Mouse (Mus musculus) liver (tissue): ENCODE results near the gene Krtcap3.
"Not testable (repeated sequence)": the region's sequence is repeated elsewhere in the genome, so short reads cannot be mapped to it uniquely, and the experiment has no call there.

Source experiments
- DNase-seq: peaks from one replicate; pipeline ENCODE4 v3.0.0-alpha.2; 2020; ENCODE audit warnings: mixed read lengths

Krtcap3 gene

DNA sequence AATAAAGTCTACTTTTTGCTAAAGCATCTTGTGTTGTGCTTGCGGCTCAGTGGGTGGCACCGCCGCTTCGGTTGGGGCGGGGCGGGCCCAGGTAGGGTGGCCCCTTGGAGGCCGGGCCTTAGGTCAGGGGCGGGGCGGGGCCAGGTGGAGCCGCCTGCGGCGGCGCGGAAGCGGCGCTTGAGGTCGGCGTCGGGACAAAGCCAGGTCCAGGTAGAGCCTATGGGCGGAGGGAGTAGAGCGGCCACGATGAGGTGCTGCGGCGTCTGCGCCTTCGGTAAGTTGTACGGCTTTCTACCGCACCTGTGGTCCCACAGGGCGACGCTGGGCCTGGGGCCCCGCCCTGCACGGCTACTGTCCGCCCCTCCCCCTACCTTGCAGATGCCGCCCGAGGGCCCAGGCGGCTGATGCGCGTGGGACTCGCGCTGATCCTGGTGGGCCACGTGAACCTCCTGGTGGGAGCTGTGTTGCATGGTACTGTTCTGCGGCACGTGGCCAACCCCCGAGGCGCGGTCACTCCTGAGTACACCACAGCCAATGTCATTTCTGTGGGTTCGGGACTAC, at the start of gene Krtcap3:
Gene Krtcap3 (plus strand): TSS at position 151 of the 561 bp plus-strand sequence.
- DNase-seq: peak; percentile 63

- DNase-seq: peak; percentile 95
These were observed 49.5 kb upstream of the Krtcap3 start, which contains the start of gene Zfp513 for GRCm38 (mm10) chr5:31201742-31202590. Zfp513 (minus strand) TSS chr5:31202303.

- no peak for DNase-seq
These were observed 48.6 kb upstream of the Krtcap3 start for GRCm38 (mm10) chr5:31202933-31203332.

DNA sequence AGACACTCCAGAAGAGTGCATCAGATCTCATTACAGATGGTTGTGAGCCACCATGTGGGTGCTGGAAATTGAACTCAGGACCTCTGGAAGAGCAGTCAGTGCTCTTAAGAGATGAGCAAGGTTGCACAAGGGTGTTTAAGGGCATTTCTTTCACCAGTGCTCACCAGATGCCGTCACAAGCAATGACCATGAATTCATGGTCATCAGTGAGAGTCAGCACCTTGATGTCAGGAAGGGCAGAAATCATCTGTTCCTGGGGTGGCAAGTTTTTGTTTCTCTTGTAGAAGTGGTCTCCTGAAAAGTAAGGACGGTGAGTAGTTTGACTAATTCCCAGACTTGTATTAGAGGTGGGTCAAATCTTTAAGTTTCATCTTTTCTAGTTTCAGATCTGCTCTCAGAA, 47.6 kb upstream of the Krtcap3 start:
- no peak for DNase-seq

GRCm38 (mm10) chr5:31204421-31204820, 47.1 kb upstream of the Krtcap3 start:
- no peak for DNase-seq

DNA sequence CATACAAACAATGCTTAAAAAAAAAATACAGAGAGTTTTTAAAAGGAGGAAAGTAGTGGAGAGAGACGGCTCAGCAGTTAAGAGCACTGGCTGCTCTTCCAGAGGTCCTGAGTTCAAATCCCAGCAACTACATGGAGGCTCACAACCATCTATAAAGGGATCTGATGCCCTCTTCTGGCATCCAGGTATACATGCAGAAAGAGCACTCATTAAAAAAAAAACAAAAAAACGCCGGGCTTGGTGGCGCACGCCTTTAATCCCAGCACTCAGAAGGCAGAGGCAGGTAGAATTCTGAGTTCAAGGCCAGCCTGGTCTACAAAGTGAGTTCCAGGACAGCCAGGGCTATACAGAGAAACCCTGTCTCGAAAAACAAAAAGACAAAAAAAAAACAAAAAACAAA, 34.9 kb upstream of the Krtcap3 start:
- not testable (repeated sequence) for DNase-seq

DNA sequence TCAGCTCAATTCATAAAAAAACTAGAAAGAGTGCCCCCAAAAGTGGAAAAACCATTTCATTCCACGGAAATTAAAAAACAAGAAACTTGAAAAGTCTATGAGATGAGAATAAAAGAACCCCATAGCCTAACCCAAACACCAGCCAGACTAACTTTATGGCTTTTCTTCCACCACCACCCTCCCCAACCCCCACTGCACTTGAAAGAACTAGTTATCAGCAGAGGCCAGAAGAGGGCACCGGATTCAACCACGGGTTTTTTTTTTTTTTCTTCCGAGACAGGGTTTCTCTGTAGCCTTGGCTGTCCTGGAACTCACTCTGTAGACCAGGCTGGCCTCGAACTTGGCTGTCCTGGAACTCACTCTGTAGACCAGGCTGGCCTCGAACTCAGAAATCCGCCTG, 33.2 kb upstream of the Krtcap3 start:
- peak; percentile 84 for DNase-seq

DNA sequence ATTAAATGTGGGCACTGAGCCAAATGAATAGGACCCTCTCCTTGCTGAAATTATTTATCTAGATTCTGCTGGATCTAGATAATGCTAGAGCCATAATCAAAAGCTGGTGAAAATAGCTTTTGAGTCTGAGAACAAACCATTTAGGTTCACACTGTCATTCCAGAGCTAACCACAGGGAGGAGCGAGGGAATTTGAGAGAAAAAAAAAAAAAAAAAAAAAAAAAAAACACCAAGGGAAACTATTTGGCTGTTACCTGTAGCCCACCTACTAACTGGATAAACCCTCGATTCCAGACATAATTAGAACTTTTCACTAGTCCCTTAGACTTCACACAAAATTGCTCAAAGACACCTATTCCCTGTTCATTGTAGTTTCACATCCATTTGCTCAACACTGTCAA, 32.4 kb upstream of the Krtcap3 start:
- DNase-seq: no peak

DNA sequence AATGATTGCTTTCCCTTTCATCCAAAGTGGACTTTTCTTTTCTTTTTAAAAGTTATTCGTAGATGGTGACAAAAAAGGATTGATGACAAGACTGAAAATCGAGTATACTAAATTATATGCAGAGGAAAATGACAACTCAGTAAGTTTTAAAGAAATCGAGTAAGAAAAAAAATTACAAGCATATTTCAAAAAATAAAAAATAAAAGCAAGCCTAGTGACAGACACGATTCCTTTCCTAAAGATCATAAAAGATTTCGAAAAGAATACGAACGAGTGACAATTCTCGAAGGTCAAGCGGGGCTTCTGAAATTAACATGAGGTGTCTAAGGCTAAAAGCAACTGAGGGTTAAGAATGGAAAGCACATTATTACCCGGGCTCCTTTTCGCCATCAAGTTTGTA, 32.0 kb upstream of the Krtcap3 start:
- DNase-seq: no peak

- DNase-seq: peak; percentile 67
These were observed 31.5 kb upstream of the Krtcap3 start for GRCm38 (mm10) chr5:31219911-31220447.

DNA sequence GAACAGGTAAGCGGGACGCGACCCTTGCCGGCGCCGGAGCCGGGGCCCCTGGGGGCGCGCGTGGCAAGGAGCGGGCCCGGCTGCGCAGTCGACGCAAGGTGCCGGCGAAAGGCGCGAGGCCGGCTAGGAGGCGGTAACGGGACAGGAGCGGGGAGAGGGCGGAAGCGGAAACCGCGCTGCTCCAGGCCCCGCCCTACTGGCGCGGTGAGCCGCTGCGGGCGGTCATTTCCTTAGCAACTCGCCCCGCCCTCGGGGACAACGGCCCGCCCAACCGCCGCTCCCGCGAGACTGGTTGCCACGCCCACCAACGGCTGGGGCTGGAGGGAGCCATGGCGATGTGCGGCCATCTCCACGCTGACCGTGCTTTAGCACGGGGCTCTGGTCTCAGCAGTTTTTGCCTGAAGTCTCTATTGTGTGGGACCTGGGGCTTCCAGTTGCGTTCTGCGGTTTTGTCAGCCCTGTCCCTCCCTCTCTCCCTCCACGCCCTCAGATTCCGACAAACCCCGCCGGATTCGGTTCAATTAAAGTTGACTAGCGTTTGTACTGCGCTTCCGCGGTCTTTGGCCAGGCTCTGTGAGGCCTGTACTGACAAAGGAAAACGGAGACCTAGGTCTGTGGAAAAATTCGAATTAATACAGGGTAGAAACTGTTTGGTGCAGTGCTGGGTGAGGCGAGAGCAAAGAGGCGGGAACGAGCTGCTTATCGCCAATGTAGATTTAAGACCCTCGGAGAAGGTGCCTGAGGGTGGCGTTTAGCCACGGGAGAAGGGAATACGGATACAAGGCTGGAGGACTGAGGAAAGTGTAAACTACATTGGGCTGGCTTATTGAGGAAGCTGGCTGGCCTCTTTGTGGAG, 30.8 kb upstream of the Krtcap3 start, which contains the start of gene Ppm1g:
Gene Ppm1g (minus strand): TSS at position 240 of the 856 bp plus-strand sequence.
- DNase-seq: peak; percentile 99

- DNase-seq: peak; percentile 79
These were observed 30.1 kb upstream of the Krtcap3 start for GRCm38 (mm10) chr5:31221304-31221945.

- DNase-seq: no peak
These were observed 28.8 kb upstream of the Krtcap3 start for GRCm38 (mm10) chr5:31222696-31223095.

- no peak for DNase-seq
These were observed 24.9 kb upstream of the Krtcap3 start for GRCm38 (mm10) chr5:31226641-31227040.

DNA sequence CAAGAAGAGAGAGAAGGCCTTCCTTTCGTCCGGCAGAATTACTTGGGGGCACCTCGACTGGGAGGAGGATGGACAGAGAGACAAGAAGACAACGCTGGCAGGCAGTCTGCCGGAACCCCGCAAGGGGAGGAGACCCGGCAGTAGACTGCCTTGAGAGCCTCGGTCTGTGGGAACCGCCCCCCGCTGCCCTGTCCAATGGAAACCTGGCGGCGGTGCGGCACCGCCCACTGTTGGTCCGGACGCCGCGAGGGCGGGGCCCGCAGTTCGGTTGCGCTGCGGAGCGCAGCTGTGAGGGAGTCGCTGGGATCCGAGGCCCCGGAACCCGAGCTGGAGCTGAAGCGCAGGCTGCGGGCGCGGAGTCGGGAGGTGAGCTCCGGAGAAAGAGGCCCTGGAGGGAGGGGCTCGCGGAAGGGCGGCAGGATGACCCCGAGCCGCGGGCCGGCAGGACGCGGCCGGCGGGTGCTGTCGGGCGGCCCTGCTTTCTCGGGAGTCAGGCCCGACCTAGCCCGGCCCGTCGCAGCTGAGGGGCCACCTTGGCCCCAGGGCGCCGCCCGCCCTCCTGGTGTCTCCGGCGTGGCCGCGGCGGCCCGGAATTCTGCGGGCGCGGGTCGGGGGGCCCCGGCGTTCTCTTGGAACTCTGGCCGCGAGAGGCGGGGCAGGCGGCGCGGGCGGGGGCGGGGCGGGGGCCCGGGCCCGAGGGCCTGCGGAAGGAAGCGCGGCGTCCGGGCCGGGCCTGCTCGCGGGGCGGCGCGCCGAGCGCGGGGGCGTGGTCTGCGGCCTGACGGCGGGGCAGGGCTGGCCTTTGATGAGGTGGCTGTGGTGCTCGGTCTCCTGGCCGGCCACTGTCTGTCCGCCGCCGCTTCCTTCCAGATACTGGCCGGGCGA, 10.6 kb upstream of the Krtcap3 start, which contains the start of the genes Nrbp1 and Gm9970:
Gene Nrbp1 (plus strand): TSS at position 228 of the 885 bp plus-strand sequence.
Gene Gm9970 (minus strand): TSS at position 596 of the 885 bp plus-strand sequence.
- peak; percentile 98 for DNase-seq

- no peak for DNase-seq
These were observed 9.9 kb upstream of the Krtcap3 start for GRCm38 (mm10) chr5:31241522-31242034.

- no peak for DNase-seq
These were observed 9.3 kb upstream of the Krtcap3 start for GRCm38 (mm10) chr5:31242191-31242590.

DNA sequence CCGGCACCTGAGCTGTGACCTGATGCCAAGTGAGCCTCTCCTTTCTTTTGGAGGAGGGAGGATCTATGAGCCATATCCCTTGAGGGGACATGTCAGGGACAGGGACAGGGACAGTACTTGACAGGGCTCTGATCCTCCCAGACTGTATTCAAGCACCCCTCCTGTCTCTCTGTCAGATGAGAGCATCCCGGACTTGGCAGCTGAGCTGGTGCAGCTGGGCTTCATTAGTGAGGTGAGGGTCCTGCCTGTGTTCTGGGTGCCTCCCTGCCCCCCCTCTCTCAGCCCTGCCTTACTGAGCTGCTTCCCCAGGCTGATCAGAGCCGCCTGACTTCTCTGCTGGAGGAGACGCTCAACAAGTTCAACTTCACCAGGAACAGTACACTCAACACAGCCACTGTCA, 775 bp upstream of the Krtcap3 start:
- no peak for DNase-seq

DNA sequence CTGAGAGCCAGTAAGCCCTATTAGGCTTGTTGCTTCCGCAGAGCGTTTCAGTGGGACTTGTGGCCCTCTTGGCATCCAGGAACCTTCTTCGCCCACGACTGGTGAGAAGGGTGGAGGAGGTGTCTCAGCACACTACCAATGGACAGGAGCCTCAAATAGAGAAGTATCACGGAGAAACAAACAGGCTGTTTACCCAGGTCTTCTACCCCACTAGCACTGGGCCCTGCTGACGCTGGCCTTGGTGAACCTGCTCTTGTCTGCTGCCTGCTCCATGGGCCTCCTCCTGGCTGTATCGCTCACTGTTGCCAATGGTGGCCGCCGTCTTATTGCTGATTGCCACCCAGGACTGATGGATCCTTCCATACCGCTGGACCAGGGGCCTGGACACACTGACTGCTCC, 660 bp downstream of the Krtcap3 start:
- no peak for DNase-seq

GRCm38 (mm10) chr5:31252795-31253545, 1.5 kb downstream of the Krtcap3 start:
- no peak for DNase-seq
